Comparison of ENCODE assay signal across 13 mouse cellular contexts in the genomic region with DNA sequence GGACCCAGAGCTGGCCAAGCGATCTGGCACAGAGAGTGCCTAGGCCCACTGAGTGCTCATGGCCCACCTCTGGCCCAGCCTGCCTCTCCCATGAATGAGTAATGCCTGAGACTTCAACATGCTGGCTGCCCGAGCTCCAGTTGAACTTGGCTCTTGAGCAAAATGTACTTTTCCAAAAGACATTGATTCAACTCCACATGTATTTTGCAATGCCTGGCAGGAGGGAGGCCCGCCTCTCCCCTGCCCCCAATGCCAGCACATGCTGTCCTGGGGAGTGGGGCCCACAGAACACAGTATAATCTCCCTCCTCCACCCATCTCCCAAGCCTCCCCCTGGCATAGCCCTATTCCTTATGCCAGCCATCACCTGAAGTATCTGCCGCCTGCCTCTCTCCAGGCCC. TPM values are rescaled to one million over a fixed set of nuclear protein-coding genes. Genes with fewer than 3 reads are reported as not detected.
A peak's percentile ranks its signal among the peaks of the same experiment; 100 is the strongest.
DNase-seq lines count a peak whose midpoint lies in the region; ATAC-seq lines count a peak whose summit lies in the region.
"Had no signal": no experiment of that assay in that cellular context is flagged by ENCODE, and none has a peak within 500 bp of the region (broad histone marks: within the 10 kb centered on the region; RNA-seq: fewer than 3 reads in every experiment).

No protein-coding gene starts in this region.

- no peaks in the 10 kb centered on the region for H3K9me3 ChIP-seq in limb, embryonic 15.5 days
- H3K9me3 ChIP-seq in limb, embryonic 10.5 days (replicated peaks), result no peaks in the 10 kb centered on the region

- H3K27ac ChIP-seq in limb, embryonic 15.5 days, result peak overlapping the region; percentile 14
- no peak overlapping the region for H3K27ac ChIP-seq in limb, embryonic 10.5 days
- H3K27ac ChIP-seq: macrophage had no signal

- peaks cover 37% of the 10 kb centered on the region for H3K4me1 ChIP-seq in limb, embryonic 15.5 days
- peaks cover 7% of the 10 kb centered on the region for H3K4me1 ChIP-seq in limb, embryonic 10.5 days

- H3K27me3 ChIP-seq in limb, embryonic 15.5 days, result no peaks in the 10 kb centered on the region
- H3K27me3 ChIP-seq in limb, embryonic 10.5 days (ENCODE audit: low read depth, poor library complexity, severe bottlenecking), result no peaks in the 10 kb centered on the region

- no peak for ATAC-seq in limb, embryonic 15.5 days (ENCODE audit: insufficient number of reproducible peaks, low FRiP score, low TSS enrichment, low read depth)
- ATAC-seq: intestine, embryonic 16.5 days had no signal

- H3K36me3 ChIP-seq in limb, embryonic 15.5 days, result peaks cover 11% of the 10 kb centered on the region; the same call in 1 of the 2 replicates
- peaks cover 75% of the 10 kb centered on the region for H3K36me3 ChIP-seq in limb, embryonic 10.5 days

- H3K4me2 ChIP-seq in limb, embryonic 15.5 days, result no peak overlapping the region

- 86% methylated on average over 4 of the region's 4 CpGs for WGBS in limb, embryonic 15.5 days
- over 99% methylated on average over 4 of the region's 4 CpGs for WGBS in limb, embryonic 10.5 days

- no peak overlapping the region for H3K4me3 ChIP-seq in limb, embryonic 15.5 days
- H3K4me3 ChIP-seq in limb, embryonic 10.5 days, result no peak overlapping the region

- H3K9ac ChIP-seq in limb, embryonic 15.5 days, result no peak overlapping the region

- no peak for DNase-seq in limb, embryonic 10.5 days (ENCODE audit: low spot score)
- peak; percentile 81 for DNase-seq in adrenal gland, postnatal 10 days
- DNase-seq in gastrocnemius, postnatal 25 days, result peak; percentile 90
- DNase-seq in lung, postnatal 10 days, result peak; percentile 55
- no peak for DNase-seq in cerebellum, adult 9-11 months
- DNase-seq in right cerebral cortex, postnatal 25 days, result no peak
- DNase-seq in layer of hippocampus, adult 8-10 months (ENCODE audit: low spot score in 2 of 2), result no peak
- DNase-seq: cerebellum, adult 2 months; layer of hippocampus, postnatal 36 days; right cerebral cortex, postnatal 14 days had no signal

RNA-seq across cellular contexts. Expression of a gene that starts 30.6 kb away (rescaled TPM):
- 27.3 and 32.5 TPM in 2 replicates for polyA plus RNA-seq in limb, embryonic 15.5 days (2015; fragmentation: Nextera tagmentation; extraction: Ambion mirVana)
- 23.5 and 26.1 TPM in 2 replicates for polyA plus RNA-seq in limb, embryonic 10.5 days (2016; fragmentation: Nextera tagmentation; extraction: Ambion mirVana)
- total RNA-seq in adrenal gland, postnatal 10 days (2021), result 10 to 100 TPM; 40.3 to 89.1 TPM
- 10 to 100 TPM; 49.2 to 82.2 TPM for total RNA-seq in gastrocnemius, postnatal 25 days (2021)
- 10 to 100 TPM; 13.6 to 22.6 (median 20.6) TPM for total RNA-seq in layer of hippocampus, adult 8-10 months (2022)

RNA-seq across cellular contexts. Expression of a gene that starts 31.2 kb away (rescaled TPM):
- 122 and 130 TPM in 2 replicates for polyA plus RNA-seq in limb, embryonic 15.5 days (2015; fragmentation: Nextera tagmentation; extraction: Ambion mirVana)
- 114 and 121 TPM in 2 replicates for polyA plus RNA-seq in limb, embryonic 10.5 days (2016; fragmentation: Nextera tagmentation; extraction: Ambion mirVana)
- 100 to 1,000 TPM; 137 to 143 TPM for total RNA-seq in adrenal gland, postnatal 10 days (2021)
- 10 to 100 TPM; 52.0 to 61.0 TPM for total RNA-seq in gastrocnemius, postnatal 25 days (2021)
- 100 to 1,000 TPM; 118 to 152 (median 136) TPM for total RNA-seq in layer of hippocampus, adult 8-10 months (2022)

Comparison
In these comparisons a context has a peak if more than half of its experiments do, and no peak if none do; other contexts are left out.
1. DNase-seq: peak in adrenal gland, postnatal 10 days (single experiment), gastrocnemius, postnatal 25 days (single experiment) and lung, postnatal 10 days (single experiment); none in limb, embryonic 10.5 days (single experiment), cerebellum, adult 9-11 months (single experiment), right cerebral cortex, postnatal 25 days (single experiment) and layer of hippocampus, adult 8-10 months (0 of 2).